Mouse (Mus musculus): ENCODE measurements at regions not wholly inside any gene's neighbourhood (a gene's known extent, or its start where the extent isn't known, plus 50 kb on each side); places are given as distances from the start of the nearest gene placed in this dataset.

DNA sequence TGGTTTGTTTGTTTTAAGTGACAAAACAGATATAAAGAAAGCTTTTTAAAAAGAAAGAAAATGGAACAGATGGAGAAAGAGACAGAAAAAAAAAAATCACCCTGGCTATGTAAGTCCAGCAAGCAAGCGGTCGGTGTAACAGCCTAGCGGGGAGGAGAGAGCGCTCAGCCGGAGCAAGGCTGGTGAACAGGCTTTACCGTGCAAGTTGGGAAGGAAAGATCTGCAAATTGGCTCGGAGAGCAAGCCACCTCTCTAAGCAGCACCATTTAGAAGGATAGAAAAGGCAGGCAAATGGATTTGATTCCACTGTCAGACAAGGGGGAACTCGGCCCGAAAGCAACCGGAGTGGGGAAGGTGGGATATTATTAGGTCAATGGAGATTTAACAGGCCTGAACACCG is 59.9 kb upstream of the Ppp2r5c start:
- DNase-seq (ENCODE audit: inconsistent ontology term) = no peak

DNA sequence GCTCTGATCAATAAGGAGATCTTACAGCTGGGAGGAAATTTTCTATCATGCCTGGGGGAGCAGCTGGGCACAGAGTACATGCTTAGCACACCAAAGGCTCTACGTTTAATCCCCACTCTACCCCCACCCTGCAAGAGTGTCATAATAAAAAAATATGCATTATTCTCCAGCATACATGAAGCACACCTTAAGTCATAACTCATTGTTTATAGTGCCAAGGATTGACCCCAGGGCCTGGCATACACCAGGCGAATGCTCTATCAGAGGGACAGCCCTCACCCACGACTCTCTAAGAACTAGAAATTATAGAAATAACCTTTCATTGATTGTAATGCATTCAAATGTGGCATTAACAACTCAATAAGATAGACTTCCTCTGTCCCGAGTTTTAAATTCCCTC is 59.4 kb upstream of the Ppp2r5c start:
- no peak for DNase-seq (ENCODE audit: inconsistent ontology term)

DNA sequence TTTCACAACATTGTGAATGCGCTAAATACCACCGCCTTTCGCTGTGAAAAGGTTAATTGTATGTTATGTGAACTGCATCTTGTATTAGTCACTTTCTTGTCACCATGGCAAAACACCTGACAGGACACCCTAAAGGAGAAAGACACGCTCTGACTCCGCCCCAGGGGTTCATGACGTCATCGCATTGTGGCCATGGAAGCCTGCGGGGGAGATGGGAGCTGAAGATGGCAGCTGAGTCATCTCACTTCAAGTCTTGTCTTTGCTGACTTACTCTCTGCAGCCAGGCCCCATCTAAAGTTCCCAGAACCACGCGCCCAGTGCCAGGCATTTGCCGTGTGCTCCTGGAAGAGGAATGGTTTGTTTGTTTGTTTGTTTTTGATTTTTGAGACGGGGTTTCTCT is 57.5 kb upstream of the Ppp2r5c start:
- DNase-seq (ENCODE audit: inconsistent ontology term) = no peak

DNA sequence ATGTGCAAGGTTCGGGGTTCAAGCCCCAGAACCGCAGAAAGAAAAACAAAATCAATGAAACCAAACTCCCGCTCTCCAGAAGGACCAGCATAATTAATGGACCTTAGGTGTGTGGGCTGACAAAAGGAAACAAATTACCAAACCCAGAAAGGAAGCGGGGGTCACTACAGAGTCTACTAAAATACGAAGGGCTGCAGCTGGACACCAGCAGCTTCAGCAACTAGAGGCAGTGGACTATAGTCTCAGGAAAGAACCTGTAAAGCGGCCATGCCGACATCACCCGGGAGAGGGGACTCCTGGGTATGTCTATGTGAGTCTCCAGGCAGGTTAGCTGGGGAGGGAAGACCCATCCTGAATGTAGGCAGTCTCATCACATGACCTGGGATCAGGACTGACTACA is 55.5 kb upstream of the Ppp2r5c start:
- no peak for DNase-seq (ENCODE audit: inconsistent ontology term)

DNA sequence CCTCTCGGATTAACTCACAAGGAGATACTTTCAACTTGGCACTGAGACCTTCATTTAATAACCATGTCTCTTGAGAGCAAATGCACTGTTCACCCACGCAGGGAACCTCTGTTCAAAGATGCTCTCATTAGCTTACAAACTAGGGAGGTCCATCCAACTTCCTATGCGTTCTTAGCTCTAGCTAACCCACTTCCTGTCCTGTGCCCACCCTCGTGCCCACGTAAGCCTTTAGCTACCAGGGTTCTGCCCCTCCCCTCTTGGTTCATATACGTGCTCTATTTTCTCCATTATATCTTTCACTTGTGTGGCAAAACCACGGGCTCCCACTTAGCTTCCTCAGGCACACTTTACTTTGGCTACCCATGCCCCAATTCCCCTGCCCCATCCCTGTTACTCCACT is 53.4 kb upstream of the Ppp2r5c start:
- DNase-seq (ENCODE audit: inconsistent ontology term) = no peak

Data from Muller cell, postnatal 12 days (primary cell).